Mouse (Mus musculus): Measurements from ENCODE around the gene Zbtb20.

DNA sequence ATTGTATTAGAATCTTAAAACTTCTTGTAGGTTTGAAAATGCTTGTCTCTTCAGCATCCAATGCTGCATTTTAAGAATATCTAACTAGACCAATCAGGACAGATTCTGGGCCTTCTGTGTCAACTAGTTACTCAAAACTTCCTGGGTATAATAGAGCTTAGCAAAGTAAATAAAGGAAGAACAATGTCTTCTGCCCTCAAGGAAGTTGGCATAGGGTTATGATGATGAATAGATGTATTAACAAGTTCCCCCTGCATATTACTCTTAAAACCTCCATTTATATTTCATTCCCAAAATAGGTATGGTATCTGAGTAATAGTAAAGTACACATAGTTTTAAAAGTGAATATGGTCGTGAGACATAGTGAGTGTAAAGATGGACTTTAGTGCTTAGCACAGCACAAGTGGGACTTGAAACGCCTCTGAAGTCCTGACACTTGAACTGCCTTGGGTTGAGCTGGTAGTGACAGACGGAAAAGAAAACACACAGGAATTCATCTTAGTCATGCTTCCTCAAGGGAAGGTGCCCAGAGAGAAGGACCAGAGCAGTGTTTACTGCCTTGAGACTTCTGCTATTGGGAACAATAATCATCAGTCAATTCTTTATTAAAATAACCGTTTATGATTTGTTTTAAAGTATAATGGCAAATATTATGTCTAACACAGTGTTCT is 341.8 kb downstream of the Zbtb20 start:
- TF ChIP-seq GATA1 (IDR thresholded peaks at IDR 0.05; ENCODE audit: low read length) (no peak), TAL1 (IDR thresholded peaks at IDR 0.05; ENCODE audit: low read length) (no peak)

Measured in erythroblast, embryonic 14.5 days (primary cell).